Mouse (Mus musculus): Measurements from ENCODE around the gene Anxa9. TPM values are rescaled to one million over a fixed set of nuclear protein-coding genes. Genes with fewer than 3 reads are reported as not detected.

Anxa9 gene
- polyA plus RNA-seq, 1 experiment from 2014 or later = 0.28 TPM

GRCm38 (mm10) chr3:95290156-95290555 lies 16.8 kb downstream of the Anxa9 start:
- no peak overlapping the region for H3K9ac ChIP-seq (replicated peaks; ENCODE audit: low read depth, low read length)
- no peak for ATAC-seq (ENCODE audit: low read depth)
- no peak overlapping the region for H3K4me2 ChIP-seq (ENCODE audit: low read depth, low read length)
- no peaks in the 10 kb centered on the region for H3K9me3 ChIP-seq (ENCODE audit: control insufficient read depth, low read length)
- no peak overlapping the region for H3K4me3 ChIP-seq (ENCODE audit: low read depth, low read length)
- no peak overlapping the region for H3K27ac ChIP-seq (ENCODE audit: low read depth, low read length)
- H3K4me1 ChIP-seq (ENCODE audit: control insufficient read depth, insufficient read depth, low read length) = peaks cover 3% of the 10 kb centered on the region; the same call in 1 of the 2 replicates
- peaks cover 36% of the 10 kb centered on the region; the same call in 1 of the 2 replicates for H3K36me3 ChIP-seq (ENCODE audit: control insufficient read depth, insufficient read depth, low read length)
- WGBS = 82% methylated on average over 6 of the region's 6 CpGs
- H3K27me3 ChIP-seq (ENCODE audit: control insufficient read depth, insufficient read depth, low read length) = no peaks in the 10 kb centered on the region

DNA sequence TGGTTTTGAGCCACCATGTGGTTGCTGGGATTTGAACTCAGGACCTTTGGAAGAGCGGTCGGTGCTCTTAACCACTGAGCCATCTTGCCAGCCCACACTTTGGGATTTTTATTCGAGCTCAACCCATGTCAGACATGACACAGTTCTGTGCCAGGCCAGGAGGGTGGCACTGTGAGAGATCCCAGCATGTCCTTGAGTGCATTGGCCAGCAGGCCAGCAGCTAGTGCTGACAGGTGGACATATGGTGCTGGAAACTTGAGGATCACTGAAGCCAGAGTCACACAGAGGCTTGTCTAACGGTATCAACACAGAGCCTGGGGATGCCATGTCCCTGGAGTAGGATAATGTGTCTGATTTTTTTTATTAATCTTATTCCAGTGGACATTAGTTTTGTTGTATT lies 17.6 kb downstream of the Anxa9 start:
- H3K27me3 ChIP-seq (ENCODE audit: control insufficient read depth, insufficient read depth, low read length) = no peaks in the 10 kb centered on the region
- ATAC-seq (ENCODE audit: low read depth) = no peak
- H3K4me3 ChIP-seq (ENCODE audit: low read depth, low read length) = no peak overlapping the region
- H3K36me3 ChIP-seq (ENCODE audit: control insufficient read depth, insufficient read depth, low read length) = peaks cover 31% of the 10 kb centered on the region; the same call in 1 of the 2 replicates
- H3K27ac ChIP-seq (ENCODE audit: low read depth, low read length) = no peak overlapping the region
- H3K9me3 ChIP-seq (ENCODE audit: control insufficient read depth, low read length) = no peaks in the 10 kb centered on the region
- H3K4me2 ChIP-seq (ENCODE audit: low read depth, low read length) = no peak overlapping the region
- 97% methylated on average over 4 of the region's 4 CpGs for WGBS
- peaks cover 8% of the 10 kb centered on the region for H3K4me1 ChIP-seq (ENCODE audit: control insufficient read depth, insufficient read depth, low read length)
- no peak overlapping the region for H3K9ac ChIP-seq (replicated peaks; ENCODE audit: low read depth, low read length)

DNA sequence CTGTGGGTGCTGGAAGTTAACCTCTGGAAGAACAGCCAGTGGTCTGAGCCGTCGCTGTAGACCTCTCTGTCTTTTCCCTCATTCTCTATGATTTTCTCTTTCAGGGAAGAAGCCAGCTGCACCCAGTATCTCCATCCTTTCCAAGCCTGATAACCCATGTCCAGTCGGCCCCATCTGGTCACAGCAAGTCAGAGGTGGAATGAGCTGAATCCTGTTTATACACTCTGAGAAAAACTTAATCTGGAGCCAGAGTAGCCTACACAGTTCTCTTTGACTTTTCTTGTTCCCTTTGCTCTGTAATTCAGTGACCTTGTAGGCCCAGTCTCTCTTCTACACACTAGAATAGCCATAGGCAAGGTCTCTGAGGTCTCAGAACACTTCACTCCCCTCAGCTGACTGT lies 19.4 kb downstream of the Anxa9 start:
- Histone ChIP-seq H3K4me2 (ENCODE audit: low read depth, low read length) (no peak overlapping the region), H3K9ac (replicated peaks; ENCODE audit: low read depth, low read length) (no peak overlapping the region), H3K4me1 (ENCODE audit: control insufficient read depth, insufficient read depth, low read length) (peaks cover 18% of the 10 kb centered on the region), H3K27me3 (ENCODE audit: control insufficient read depth, insufficient read depth, low read length) (no peaks in the 10 kb centered on the region), H3K9me3 (ENCODE audit: control insufficient read depth, low read length) (no peaks in the 10 kb centered on the region), H3K36me3 (ENCODE audit: control insufficient read depth, insufficient read depth, low read length) (peaks cover 17% of the 10 kb centered on the region; the same call in 1 of the 2 replicates), H3K4me3 (ENCODE audit: low read depth, low read length) (no peak overlapping the region), H3K27ac (ENCODE audit: low read depth, low read length) (no peak overlapping the region)
- ATAC-seq (ENCODE audit: low read depth) = no peak
- 91% methylated on average over 3 of the region's 3 CpGs for WGBS

GRCm38 (mm10) chr3:95286510-95286909 lies 20.5 kb downstream of the Anxa9 start:
- H3K36me3 ChIP-seq (ENCODE audit: control insufficient read depth, insufficient read depth, low read length) = peaks cover 17% of the 10 kb centered on the region; the same call in 1 of the 2 replicates
- no peaks in the 10 kb centered on the region for H3K9me3 ChIP-seq (ENCODE audit: control insufficient read depth, low read length)
- H3K27ac ChIP-seq (ENCODE audit: low read depth, low read length) = no peak overlapping the region
- 90% methylated on average over 7 of the region's 7 CpGs for WGBS
- H3K27me3 ChIP-seq (ENCODE audit: control insufficient read depth, insufficient read depth, low read length) = no peaks in the 10 kb centered on the region
- H3K9ac ChIP-seq (replicated peaks; ENCODE audit: low read depth, low read length) = no peak overlapping the region
- no peak for ATAC-seq (ENCODE audit: low read depth)
- H3K4me3 ChIP-seq (ENCODE audit: low read depth, low read length) = no peak overlapping the region
- H3K4me2 ChIP-seq (ENCODE audit: low read depth, low read length) = no peak overlapping the region
- peaks cover 18% of the 10 kb centered on the region for H3K4me1 ChIP-seq (ENCODE audit: control insufficient read depth, insufficient read depth, low read length)

- 80% methylated on average over 5 of the region's 5 CpGs for WGBS
- no peak for ATAC-seq (ENCODE audit: low read depth)
These were observed 21.0 kb downstream of the Anxa9 start for GRCm38 (mm10) chr3:95286011-95286410.

DNA sequence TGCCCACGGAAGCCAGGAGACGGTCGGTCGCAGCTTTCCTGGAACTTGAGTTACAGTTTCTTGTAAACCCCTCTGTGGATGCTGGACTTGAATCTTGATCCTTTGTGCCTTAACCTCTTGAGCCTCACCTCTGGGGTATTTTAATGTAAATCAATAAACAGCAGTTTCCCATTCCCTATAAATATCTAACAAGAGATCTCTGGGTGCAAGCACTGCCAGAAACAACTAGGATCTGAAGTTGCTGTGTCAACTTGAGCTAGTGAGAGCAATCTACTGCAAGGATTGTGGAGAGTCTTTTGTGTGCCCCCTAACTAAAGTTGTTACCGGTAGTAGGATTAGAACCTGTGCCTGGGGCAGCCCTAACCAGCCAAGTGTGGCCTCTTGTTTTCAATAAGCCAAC lies 21.6 kb downstream of the Anxa9 start:
- Histone ChIP-seq H3K4me3 (ENCODE audit: low read depth, low read length) (no peak overlapping the region), H3K9ac (replicated peaks; ENCODE audit: low read depth, low read length) (no peak overlapping the region), H3K4me2 (ENCODE audit: low read depth, low read length) (no peak overlapping the region), H3K9me3 (ENCODE audit: control insufficient read depth, low read length) (no peaks in the 10 kb centered on the region), H3K4me1 (ENCODE audit: control insufficient read depth, insufficient read depth, low read length) (peaks cover 20% of the 10 kb centered on the region), H3K27me3 (ENCODE audit: control insufficient read depth, insufficient read depth, low read length) (no peaks in the 10 kb centered on the region), H3K36me3 (ENCODE audit: control insufficient read depth, insufficient read depth, low read length) (peaks cover 17% of the 10 kb centered on the region; the same call in 1 of the 2 replicates), H3K27ac (ENCODE audit: low read depth, low read length) (no peak overlapping the region)
- 93% methylated on average over 5 of the region's 5 CpGs for WGBS
- ATAC-seq (ENCODE audit: low read depth) = no peak

More at GRCm38 (mm10) chr3:95286011-95286410, 21.0 kb downstream of the Anxa9 start:
- Histone ChIP-seq H3K9me3 (ENCODE audit: control insufficient read depth, low read length) (no peaks in the 10 kb centered on the region), H3K4me3 (ENCODE audit: low read depth, low read length) (no peak overlapping the region), H3K36me3 (ENCODE audit: control insufficient read depth, insufficient read depth, low read length) (peaks cover 17% of the 10 kb centered on the region; the same call in 1 of the 2 replicates), H3K27ac (ENCODE audit: low read depth, low read length) (no peak overlapping the region), H3K9ac (replicated peaks; ENCODE audit: low read depth, low read length) (no peak overlapping the region), H3K27me3 (ENCODE audit: control insufficient read depth, insufficient read depth, low read length) (no peaks in the 10 kb centered on the region), H3K4me1 (ENCODE audit: control insufficient read depth, insufficient read depth, low read length) (peaks cover 18% of the 10 kb centered on the region), H3K4me2 (ENCODE audit: low read depth, low read length) (no peak overlapping the region)

GRCm38 (mm10) chr3:95284501-95285281 lies 22.3 kb downstream of the Anxa9 start:
- Histone ChIP-seq H3K27ac (ENCODE audit: low read depth, low read length) (no peak overlapping the region), H3K36me3 (ENCODE audit: control insufficient read depth, insufficient read depth, low read length) (peaks cover 11% of the 10 kb centered on the region; the same call in 1 of the 2 replicates), H3K9me3 (ENCODE audit: control insufficient read depth, low read length) (no peaks in the 10 kb centered on the region), H3K9ac (replicated peaks; ENCODE audit: low read depth, low read length) (no peak overlapping the region), H3K4me2 (ENCODE audit: low read depth, low read length) (peak overlapping the region; percentile 57; the same call in 1 of the 2 replicates), H3K27me3 (ENCODE audit: control insufficient read depth, insufficient read depth, low read length) (no peaks in the 10 kb centered on the region), H3K4me1 (ENCODE audit: control insufficient read depth, insufficient read depth, low read length) (peaks cover 21% of the 10 kb centered on the region), H3K4me3 (ENCODE audit: low read depth, low read length) (no peak overlapping the region)
- ATAC-seq (ENCODE audit: low read depth) = no peak
- 89% methylated on average over 12 of the region's 12 CpGs for WGBS

GRCm38 (mm10) chr3:95284062-95284461 lies 22.9 kb downstream of the Anxa9 start:
- Histone ChIP-seq H3K36me3 (ENCODE audit: control insufficient read depth, insufficient read depth, low read length) (peaks cover 11% of the 10 kb centered on the region; the same call in 1 of the 2 replicates), H3K27me3 (ENCODE audit: control insufficient read depth, insufficient read depth, low read length) (no peaks in the 10 kb centered on the region)
- no peak for ATAC-seq (ENCODE audit: low read depth)

GRCm38 (mm10) chr3:95283589-95283941 lies 23.4 kb downstream of the Anxa9 start:
- Histone ChIP-seq H3K27ac (ENCODE audit: low read depth, low read length) (peak overlapping the region; percentile 88), H3K4me2 (ENCODE audit: low read depth, low read length) (peak overlapping the region; percentile 57), H3K4me3 (ENCODE audit: low read depth, low read length) (peak overlapping the region; percentile 57), H3K9me3 (ENCODE audit: control insufficient read depth, low read length) (no peaks in the 10 kb centered on the region), H3K4me1 (ENCODE audit: control insufficient read depth, insufficient read depth, low read length) (peaks cover 21% of the 10 kb centered on the region), H3K36me3 (ENCODE audit: control insufficient read depth, insufficient read depth, low read length) (peaks cover 11% of the 10 kb centered on the region; the same call in 1 of the 2 replicates), H3K9ac (replicated peaks; ENCODE audit: low read depth, low read length) (peak overlapping the region; percentile 79), H3K27me3 (ENCODE audit: control insufficient read depth, insufficient read depth, low read length) (no peaks in the 10 kb centered on the region)
- no peak for ATAC-seq (ENCODE audit: low read depth)
- 0% methylated on average over 7 of the region's 7 CpGs for WGBS

More at GRCm38 (mm10) chr3:95284062-95284461, 22.9 kb downstream of the Anxa9 start:
- no peak overlapping the region for H3K27ac ChIP-seq (ENCODE audit: low read depth, low read length)
- H3K9ac ChIP-seq (replicated peaks; ENCODE audit: low read depth, low read length) = peak overlapping the region; percentile 79
- H3K4me2 ChIP-seq (ENCODE audit: low read depth, low read length) = peak overlapping the region; percentile 57
- H3K4me3 ChIP-seq (ENCODE audit: low read depth, low read length) = peak overlapping the region; percentile 57
- H3K9me3 ChIP-seq (ENCODE audit: control insufficient read depth, low read length) = no peaks in the 10 kb centered on the region
- peaks cover 21% of the 10 kb centered on the region for H3K4me1 ChIP-seq (ENCODE audit: control insufficient read depth, insufficient read depth, low read length)
- 19% methylated on average over 1 of the region's 1 CpGs for WGBS

Measured in neural tube, embryonic 14.5 days (tissue).